Comparison of ENCODE assay signal across 8 mouse cellular contexts in the genomic region with DNA sequence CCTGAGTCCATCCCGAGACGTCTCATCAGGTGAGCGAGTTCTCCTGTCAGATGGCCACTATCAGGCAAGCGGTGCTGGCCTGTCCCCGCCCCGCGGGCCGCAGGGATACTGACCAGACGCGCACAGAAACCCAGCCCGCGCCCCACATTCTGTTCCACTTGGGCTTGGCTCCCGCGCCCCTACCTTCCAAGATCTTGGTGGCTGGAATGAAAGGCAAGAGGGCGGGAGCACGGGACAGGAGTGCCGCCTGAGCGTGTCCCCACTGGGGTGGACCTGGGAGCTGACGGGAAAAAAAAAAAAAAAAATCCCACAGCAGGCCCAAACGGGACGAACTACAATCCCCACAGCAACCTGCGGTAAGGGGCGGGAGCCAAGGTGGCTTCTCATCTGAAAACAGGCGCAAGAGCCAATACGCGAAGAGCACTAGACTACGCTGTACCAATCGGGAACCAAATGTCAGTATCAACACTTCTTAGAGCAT. TPM values are rescaled to one million over a fixed set of nuclear protein-coding genes. Genes with fewer than 3 reads are reported as not detected.
DNase-seq lines count a peak whose midpoint lies in the region; ATAC-seq and TF ChIP-seq lines count a peak whose summit lies in the region.

TSS of gene Fhit (minus strand) at position 285 of the 481 bp plus-strand sequence.

- TF ChIP-seq CTCF in thymus, adult 2 months (IDR thresholded peaks at IDR 0.05; ENCODE audit: borderline replicate concordance, control insufficient read depth, extremely low read depth, insufficient read depth, low read length, poor library complexity), result no peak

- ATAC-seq in hindbrain, embryonic 12.5 days (ENCODE audit: low FRiP score), result peak; percentile 97
- peak; percentile 96 for ATAC-seq in lung, embryonic 15.5 days (ENCODE audit: borderline replicate concordance, extremely low read depth, low FRiP score, low TSS enrichment)

- no peaks in the 10 kb centered on the region for H3K9me3 ChIP-seq in hindbrain, embryonic 12.5 days (replicated peaks)
- H3K9me3 ChIP-seq in lung, embryonic 15.5 days, result no peaks in the 10 kb centered on the region

- H3K4me3 ChIP-seq in hindbrain, embryonic 12.5 days, result peak within 1 kb of the TSS; percentile 67
- peak within 1 kb of the TSS; percentile 78 for H3K4me3 ChIP-seq in lung, embryonic 15.5 days
- peak within 1 kb of the TSS; percentile 49 for H3K4me3 ChIP-seq in thymus, adult 2 months (ENCODE audit: control insufficient read depth, insufficient read depth, low read length)

- no peak for TF ChIP-seq POLR2A in thymus, adult 2 months (IDR thresholded peaks at IDR 0.05; ENCODE audit: control insufficient read depth, extremely low read depth, insufficient read depth, low read length, poor library complexity)

- H3K9ac ChIP-seq in hindbrain, embryonic 12.5 days, result peak within 1 kb of the TSS; percentile 67
- peak within 1 kb of the TSS; percentile 58 for H3K9ac ChIP-seq in lung, embryonic 15.5 days

- under 1% methylated on average over 28 of the region's 28 CpGs for WGBS in hindbrain, embryonic 12.5 days
- WGBS in lung, embryonic 15.5 days, result under 1% methylated on average over 28 of the region's 28 CpGs
- under 1% methylated on average over 28 of the region's 28 CpGs for WGBS in thymus, adult 2 months

- H3K4me2 ChIP-seq in hindbrain, embryonic 12.5 days (replicated peaks), result peak within 1 kb of the TSS; percentile 81
- peak within 1 kb of the TSS; percentile 93 for H3K4me2 ChIP-seq in lung, embryonic 15.5 days

- H3K4me1 ChIP-seq in hindbrain, embryonic 12.5 days, result no peaks in the 10 kb centered on the region
- H3K4me1 ChIP-seq in lung, embryonic 15.5 days, result no peaks in the 10 kb centered on the region
- peaks cover 8% of the 10 kb centered on the region; the same call in 1 of the 2 replicates for H3K4me1 ChIP-seq in thymus, adult 2 months (replicated peaks; ENCODE audit: control insufficient read depth, insufficient read depth, low read length)

- peak; percentile 83 for DNase-seq in T-cell, adult 2 months (ENCODE audit: low spot score)
- peak; percentile 93 to 95 for DNase-seq in cerebellum, postnatal 25 days
- peak; percentile 79 to 83 for DNase-seq in frontal cortex, postnatal 25 days (ENCODE audit: low spot score in 2 of 2)
- peak; percentile 94 for DNase-seq in layer of hippocampus, adult 9-11 months
- peak; percentile 70 for DNase-seq in ovary, postnatal 10 days (ENCODE audit: low spot score)
- peak; percentile 72 for DNase-seq in thymus, adult 2 months

- H3K36me3 ChIP-seq in hindbrain, embryonic 12.5 days, result no peaks in the 10 kb centered on the region
- H3K36me3 ChIP-seq in lung, embryonic 15.5 days, result no peaks in the 10 kb centered on the region
- no peaks in the 10 kb centered on the region for H3K36me3 ChIP-seq in thymus, adult 2 months (ENCODE audit: control insufficient read depth, insufficient read depth, low read length)

- H3K27me3 ChIP-seq in hindbrain, embryonic 12.5 days, result no peaks in the 10 kb centered on the region
- H3K27me3 ChIP-seq in lung, embryonic 15.5 days, result no peaks in the 10 kb centered on the region
- H3K27me3 ChIP-seq in thymus, adult 2 months (ENCODE audit: control insufficient read depth, insufficient read depth, low read length), result no peaks in the 10 kb centered on the region

- peak within 1 kb of the TSS; percentile 35; the same call in 1 of the 2 replicates for H3K27ac ChIP-seq in hindbrain, embryonic 12.5 days
- H3K27ac ChIP-seq in lung, embryonic 15.5 days, result peak within 1 kb of the TSS; percentile 51; the same call in 1 of the 2 replicates
- no peak within 1 kb of the TSS for H3K27ac ChIP-seq in thymus, adult 2 months (ENCODE audit: control insufficient read depth, insufficient read depth, low read length)

RNA-seq across cellular contexts. Expression of gene Fhit, which starts in this region (rescaled TPM):
- polyA plus RNA-seq in hindbrain, embryonic 12.5 days (2016; fragmentation: Nextera tagmentation; extraction: Ambion mirVana), result 3.8 and 5.5 TPM in 2 replicates
- 3.0 and 3.4 TPM in 2 replicates for polyA plus RNA-seq in lung, embryonic 15.5 days (2015; fragmentation: Nextera tagmentation; extraction: Ambion mirVana)
- polyA plus RNA-seq in thymus, adult 2 months (2012; rRNA removed), result 5.0 and 5.4 TPM in 2 replicates
